Mouse (Mus musculus) liver, embryonic 16.5 days (tissue): ENCODE results near the gene Rpl31. TPM values are rescaled to one million over a fixed set of nuclear protein-coding genes. Genes with fewer than 3 reads are reported as not detected.

Source experiments
- ATAC-seq: fragments of 200-750 bp; cut with Nextera tagmentation; 2 replicates; pipeline ENCODE4 v1.8.0; 2017; ENCODE audit warnings: low read depth, mild to moderate bottlenecking, moderate number of reproducible peaks, moderate library complexity
- H3K27ac ChIP-seq: fragments of 300-500 bp; sonication (generic); 2 replicates; pipeline ENCODE4 v1.5.1; 2014; ENCODE audit warnings: mild to moderate bottlenecking, low read length
- H3K27me3 ChIP-seq: fragments of 300-500 bp; sonication (generic); 2 replicates; pipeline ENCODE4 v1.6.1; 2014; ENCODE audit warnings: low read depth, low read length, mixed read lengths; ENCODE audit not compliant: control insufficient read depth, insufficient read depth
- H3K36me3 ChIP-seq: fragments of 300-500 bp; sonication (generic); 2 replicates; pipeline ENCODE4 v1.6.1; 2014; ENCODE audit warnings: mild to moderate bottlenecking; ENCODE audit not compliant: control insufficient read depth, insufficient read depth
- H3K4me1 ChIP-seq: fragments of 300-500 bp; sonication (generic); 2 replicates; pipeline ENCODE4 v1.6.1; 2014; ENCODE audit warnings: low read depth, low read length, mixed read lengths; ENCODE audit not compliant: control insufficient read depth
- H3K4me2 ChIP-seq: fragments of 300-500 bp; sonication (generic); 2 replicates; pipeline ENCODE4 v1.6.1; 2014; ENCODE audit warnings: low read depth, low read length, mixed read lengths
- H3K4me3 ChIP-seq: fragments of 300-500 bp; sonication (generic); 2 replicates; pipeline ENCODE4 v1.5.1; 2014; ENCODE audit warnings: low read depth, mild to moderate bottlenecking, low read length
- H3K9ac ChIP-seq: fragments of 300-500 bp; sonication (generic); 2 replicates; pipeline ENCODE4 v1.6.1; 2014; ENCODE audit warnings: low read depth, low read length
- H3K9me3 ChIP-seq: fragments of 300-500 bp; sonication (generic); replicated peaks from 2 replicates; pipeline ENCODE4 v1.6.1; 2016; ENCODE audit warnings: low read length; ENCODE audit not compliant: control insufficient read depth
- WGBS: fragments of 180-500 bp; shearing (Covaris S2); extraction: QIAGEN DNeasy Blood & Tissue Kit; methylation state at CpG from one replicate; pipeline ENCODE4 v1.1.7; 2014; ENCODE audit not compliant: insufficient replicate concordance; 5-methylcytosine and 5-hydroxymethylcytosine counted together
- polyA plus RNA-seq: library from polyadenylated mRNA; unstranded; fragments of >200 nt; fragmentation: Nextera tagmentation; extraction: Ambion mirVana; gene quantifications from 2 replicates; pipeline ENCODE4 v1.2.1, GENCODE M21; 2015

The Rpl31 gene
- polyA plus RNA-seq, 1 experiment from 2014 or later: 252 TPM

DNA sequence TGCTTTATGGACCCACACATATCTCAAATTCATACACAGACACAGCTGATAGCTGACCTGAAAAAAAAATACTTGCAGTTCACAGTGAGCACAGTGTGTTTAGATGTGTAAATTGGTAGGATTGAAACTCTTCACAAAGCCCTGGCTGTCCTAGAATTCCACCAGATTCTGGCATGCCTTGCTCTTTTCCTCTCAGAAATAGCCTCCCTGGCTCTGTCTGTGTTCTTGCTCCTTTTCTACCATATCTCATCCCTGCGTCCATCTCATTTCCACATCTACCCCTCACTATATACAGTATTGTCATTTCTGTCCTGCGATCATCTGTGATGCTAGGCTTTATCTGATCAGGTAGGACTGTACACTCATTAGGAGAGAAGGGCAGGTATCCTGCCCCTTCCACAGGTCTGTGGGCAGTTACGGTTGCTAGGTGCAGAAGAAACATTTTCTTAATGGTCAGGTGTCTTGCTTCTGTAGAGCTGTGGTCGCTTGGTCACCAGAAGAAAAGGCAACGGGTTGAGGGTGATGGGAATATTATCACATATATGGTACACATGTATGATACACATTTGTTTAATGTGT is 6.7 kb downstream of the Rpl31 start:
- Histone ChIP-seq H3K9ac (no peak overlapping the region), H3K4me3 (no peak overlapping the region), H3K27ac (0 out of 2 replicates have a peak overlapping the region, but pooled peaks have one; percentile 26), H3K27me3 (no peaks in the 10 kb centered on the region), H3K4me2 (no peak overlapping the region), H3K9me3 (no peaks in the 10 kb centered on the region), H3K4me1 (peaks cover 13% of the 10 kb centered on the region), H3K36me3 (peaks cover 42% of the 10 kb centered on the region)
- no peak for ATAC-seq
- 70% methylated on average over 5 of the region's 5 CpGs for WGBS

DNA sequence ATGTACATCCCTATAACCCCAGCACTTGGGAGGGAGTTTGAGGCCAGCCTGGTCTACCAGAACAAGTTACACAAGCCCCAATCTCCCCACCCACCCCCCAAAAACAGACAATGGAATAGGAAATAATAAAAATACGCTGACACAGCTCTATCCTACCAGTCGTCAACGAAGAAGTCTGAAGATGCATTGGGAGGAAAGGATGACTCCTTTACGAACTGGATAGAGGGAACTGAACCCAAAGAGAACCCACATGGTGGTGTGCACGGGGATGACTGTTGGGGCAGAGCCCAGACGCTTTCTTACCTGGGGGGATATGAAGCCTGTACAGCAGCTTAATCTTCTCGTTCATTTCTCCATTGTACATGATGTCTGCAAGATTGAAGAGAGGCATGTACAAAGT is 8.5 kb downstream of the Rpl31 start:
- ATAC-seq: no peak
- whole genome bisulfite sequencing: 71% methylated on average over 7 of the region's 7 CpGs
- H3K9ac ChIP-seq: no peak overlapping the region
- no peak overlapping the region for H3K4me2 ChIP-seq
- peaks cover 24% of the 10 kb centered on the region for H3K36me3 ChIP-seq
- H3K4me1 ChIP-seq: no peaks in the 10 kb centered on the region; the same call in 1 of the 2 replicates
- H3K4me3 ChIP-seq: no peak overlapping the region
- H3K27me3 ChIP-seq: no peaks in the 10 kb centered on the region
- no peak overlapping the region for H3K27ac ChIP-seq
- no peaks in the 10 kb centered on the region for H3K9me3 ChIP-seq

DNA sequence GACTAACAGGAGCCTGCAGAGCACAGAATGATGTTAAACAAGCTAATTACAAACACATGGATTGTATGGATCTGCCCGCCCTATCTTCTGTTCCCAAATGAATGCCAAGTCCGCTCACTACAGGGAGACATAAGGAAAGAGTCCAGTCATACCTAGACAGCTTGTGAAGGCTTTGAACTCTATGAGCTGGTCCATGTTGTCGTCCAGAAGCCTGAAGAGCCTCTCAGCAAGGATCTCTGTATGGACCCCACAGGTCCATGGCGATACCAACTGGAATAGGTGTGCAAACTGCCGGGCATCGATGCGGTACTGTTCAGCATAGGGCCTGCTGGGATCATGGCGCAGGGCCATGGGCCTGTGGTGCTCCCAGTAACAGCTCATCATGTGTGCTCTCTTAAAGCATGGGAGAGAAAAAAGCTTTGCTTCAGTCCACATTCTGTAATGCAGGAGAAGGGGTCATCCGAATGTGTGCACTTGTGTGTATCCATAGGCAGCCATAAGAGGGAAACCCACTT is 9.1 kb downstream of the Rpl31 start:
- WGBS: 84% methylated on average over 9 of the region's 9 CpGs
- Histone ChIP-seq H3K27me3 (no peaks in the 10 kb centered on the region), H3K36me3 (peaks cover 17% of the 10 kb centered on the region), H3K9me3 (no peaks in the 10 kb centered on the region), H3K27ac (no peak overlapping the region), H3K4me1 (no peaks in the 10 kb centered on the region; the same call in 1 of the 2 replicates), H3K9ac (no peak overlapping the region), H3K4me2 (no peak overlapping the region), H3K4me3 (no peak overlapping the region)
- no peak for ATAC-seq

DNA sequence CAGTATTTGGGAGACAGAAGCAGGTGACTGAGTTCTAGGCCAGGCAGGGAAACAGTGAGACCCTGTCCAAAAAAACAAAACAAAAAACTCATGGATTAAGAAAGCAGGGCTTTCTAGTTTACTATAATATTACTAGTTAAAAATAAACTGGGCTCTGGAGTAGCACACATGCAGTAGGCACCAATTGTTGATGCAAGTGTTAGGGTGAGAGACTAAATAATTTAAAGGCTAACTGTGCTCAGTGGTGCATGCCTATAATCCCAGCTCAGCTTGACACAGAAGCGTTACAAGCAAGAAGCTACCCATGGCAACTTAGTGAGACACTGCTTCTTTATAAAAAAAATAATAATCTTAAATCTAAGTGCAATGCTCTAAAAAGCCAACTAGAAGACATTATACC is 10.9 kb downstream of the Rpl31 start:
- no peaks in the 10 kb centered on the region for H3K27me3 ChIP-seq
- H3K27ac ChIP-seq: no peak overlapping the region
- no peak overlapping the region for H3K4me3 ChIP-seq
- no peaks in the 10 kb centered on the region; the same call in 1 of the 2 replicates for H3K4me1 ChIP-seq
- 68% methylated on average over 1 of the region's 1 CpGs for WGBS
- ATAC-seq: no peak
- no peak overlapping the region for H3K4me2 ChIP-seq
- H3K9me3 ChIP-seq: no peaks in the 10 kb centered on the region
- peaks cover 5% of the 10 kb centered on the region for H3K36me3 ChIP-seq
- H3K9ac ChIP-seq: no peak overlapping the region

DNA sequence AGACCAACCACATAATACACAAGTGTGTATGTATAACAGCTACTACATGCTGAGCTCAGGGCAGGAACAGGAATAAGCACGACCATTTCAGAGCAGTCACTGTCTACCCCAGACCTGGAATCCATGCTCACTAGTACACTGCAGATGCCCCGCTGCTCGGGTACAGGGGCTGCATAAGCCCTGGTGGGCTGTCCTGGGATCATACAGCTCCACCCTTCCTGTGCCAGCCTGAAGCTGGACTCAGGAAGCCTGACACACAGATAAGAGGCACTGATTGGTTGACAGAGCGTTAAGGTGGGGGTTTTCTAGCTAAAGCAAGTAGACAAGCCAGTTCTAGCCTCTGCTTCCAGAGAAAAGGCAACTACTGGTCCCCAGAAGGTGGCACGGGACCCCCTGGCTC is 11.4 kb downstream of the Rpl31 start:
- H3K9me3 ChIP-seq: no peaks in the 10 kb centered on the region
- no peak for ATAC-seq
- no peak overlapping the region for H3K4me2 ChIP-seq
- H3K27ac ChIP-seq: no peak overlapping the region
- no peaks in the 10 kb centered on the region; the same call in 1 of the 2 replicates for H3K4me1 ChIP-seq
- no peaks in the 10 kb centered on the region for H3K27me3 ChIP-seq
- H3K4me3 ChIP-seq: no peak overlapping the region
- H3K36me3 ChIP-seq: peaks cover 2% of the 10 kb centered on the region; the same call in 1 of the 2 replicates
- H3K9ac ChIP-seq: no peak overlapping the region
- WGBS: 25% methylated on average over 5 of the region's 5 CpGs

DNA sequence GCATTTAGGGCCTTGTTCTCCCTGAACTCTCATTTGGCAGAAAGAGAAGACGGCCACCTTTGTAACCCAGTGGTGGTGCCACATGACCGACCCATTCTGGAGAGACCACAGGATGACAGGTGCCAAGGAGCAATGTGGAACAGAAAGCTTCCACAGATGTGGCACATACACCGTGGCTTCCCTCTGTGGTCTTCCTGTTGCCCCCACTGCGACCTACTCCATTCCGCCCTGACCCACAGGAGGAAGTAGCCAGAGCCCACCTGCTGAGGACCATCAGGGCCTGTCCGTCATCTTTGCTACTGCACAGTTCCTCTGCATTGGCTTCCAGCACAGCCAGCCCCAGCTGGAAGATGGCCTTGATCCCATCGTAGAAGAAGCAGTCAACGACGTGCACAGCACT is 13.4 kb downstream of the Rpl31 start:
- no peaks in the 10 kb centered on the region for H3K27me3 ChIP-seq
- H3K27ac ChIP-seq: no peak overlapping the region
- H3K4me3 ChIP-seq: no peak overlapping the region
- ATAC-seq: no peak
- WGBS: 73% methylated on average over 9 of the region's 9 CpGs
- H3K36me3 ChIP-seq: peaks cover 2% of the 10 kb centered on the region; the same call in 1 of the 2 replicates
- no peak overlapping the region for H3K9ac ChIP-seq
- H3K4me1 ChIP-seq: no peaks in the 10 kb centered on the region; the same call in 1 of the 2 replicates
- H3K4me2 ChIP-seq: no peak overlapping the region
- no peaks in the 10 kb centered on the region for H3K9me3 ChIP-seq

DNA sequence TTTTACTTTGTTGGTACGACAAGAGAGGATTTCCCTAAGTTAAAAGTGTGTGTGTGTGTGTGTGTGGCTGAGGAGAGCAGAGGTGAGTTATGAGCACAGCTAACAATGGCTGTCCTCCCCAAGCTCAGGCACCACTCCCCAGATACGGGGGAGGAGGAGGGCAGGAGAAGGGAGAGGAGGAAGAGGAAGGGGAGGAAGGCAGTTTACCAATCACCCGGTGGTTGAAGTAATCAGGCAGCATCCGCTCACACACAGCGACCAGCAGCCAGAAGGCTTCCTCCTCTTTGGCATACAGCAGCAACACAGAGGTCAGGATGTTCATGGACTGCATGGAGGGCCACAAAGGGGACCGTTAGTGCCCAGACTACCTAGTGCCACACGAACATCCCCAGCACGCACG is 17.3 kb downstream of the Rpl31 start:
- Histone ChIP-seq H3K4me2 (no peak overlapping the region), H3K9ac (no peak overlapping the region), H3K27me3 (no peaks in the 10 kb centered on the region), H3K36me3 (peaks cover 2% of the 10 kb centered on the region; the same call in 1 of the 2 replicates), H3K4me3 (no peak overlapping the region), H3K27ac (no peak overlapping the region), H3K9me3 (no peaks in the 10 kb centered on the region), H3K4me1 (peaks cover 15% of the 10 kb centered on the region)
- WGBS: 39% methylated on average over 9 of the region's 9 CpGs
- ATAC-seq: no peak

DNA sequence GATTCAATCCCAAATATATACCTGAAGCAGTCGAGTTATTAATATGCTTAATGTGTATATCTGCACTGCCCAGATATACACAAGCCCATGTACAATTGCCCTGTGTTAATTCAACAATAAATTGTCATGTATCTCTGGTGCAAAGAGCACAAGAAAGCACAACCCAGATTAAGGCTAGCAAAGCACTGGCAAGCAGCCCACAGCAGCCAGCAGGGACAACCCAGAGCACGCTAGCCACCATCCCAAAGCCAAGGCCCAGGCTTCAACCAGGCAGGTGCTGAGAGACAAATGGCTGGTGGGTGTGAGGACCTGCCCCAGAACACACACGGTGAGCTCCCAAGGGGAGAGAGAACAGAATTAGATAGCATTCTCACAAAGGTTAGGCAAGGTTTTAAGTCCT is 18.8 kb downstream of the Rpl31 start:
- ATAC-seq: no peak
- no peaks in the 10 kb centered on the region for H3K9me3 ChIP-seq
- no peak overlapping the region for H3K27ac ChIP-seq
- peaks cover 2% of the 10 kb centered on the region; the same call in 1 of the 2 replicates for H3K36me3 ChIP-seq
- no peaks in the 10 kb centered on the region for H3K27me3 ChIP-seq
- H3K4me2 ChIP-seq: no peak overlapping the region
- 59% methylated on average over 3 of the region's 3 CpGs for WGBS
- H3K9ac ChIP-seq: no peak overlapping the region
- H3K4me3 ChIP-seq: no peak overlapping the region
- peaks cover 15% of the 10 kb centered on the region for H3K4me1 ChIP-seq

DNA sequence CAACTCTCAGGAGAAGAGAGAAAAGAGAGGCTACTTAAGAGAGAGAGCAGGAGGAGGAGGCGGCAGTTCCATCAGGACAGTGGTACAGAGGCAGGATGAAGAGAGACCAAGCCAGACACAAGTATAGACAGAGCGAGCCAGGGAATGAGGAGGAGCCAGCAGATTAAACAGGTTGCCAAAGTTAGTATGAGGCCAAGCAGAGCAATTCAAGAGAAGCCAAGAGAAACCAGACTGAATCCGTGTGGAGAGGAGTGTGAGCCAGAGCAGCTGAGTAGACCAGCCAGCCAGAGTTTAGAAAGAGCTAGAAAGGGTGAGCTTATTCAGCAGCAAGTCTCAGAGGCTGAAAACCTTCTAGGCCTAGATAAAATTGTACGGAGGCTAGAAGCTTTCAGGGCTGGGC is 19.9 kb downstream of the Rpl31 start:
- H3K4me2 ChIP-seq: no peak overlapping the region
- 0 out of 2 replicates have a peak overlapping the region, but pooled peaks have one; percentile 1 for H3K27ac ChIP-seq
- peaks cover 2% of the 10 kb centered on the region; the same call in 1 of the 2 replicates for H3K36me3 ChIP-seq
- no peak overlapping the region for H3K4me3 ChIP-seq
- 80% methylated on average over 4 of the region's 4 CpGs for WGBS
- no peak for ATAC-seq
- H3K27me3 ChIP-seq: no peaks in the 10 kb centered on the region
- peaks cover 17% of the 10 kb centered on the region for H3K4me1 ChIP-seq
- no peaks in the 10 kb centered on the region for H3K9me3 ChIP-seq
- H3K9ac ChIP-seq: no peak overlapping the region; the same call in 1 of the 2 replicates
